Mouse (Mus musculus) midbrain, embryonic 14.5 days (tissue): Measurements from ENCODE around the gene Gm20388. TPM values are rescaled to one million over a fixed set of nuclear protein-coding genes. Genes with fewer than 3 reads are reported as not detected.

ENCODE experiments used
- ATAC-seq: fragments of 200-750 bp; cut with Nextera tagmentation; 2 replicates; pipeline ENCODE4 v1.8.0; 2017; ENCODE audit warnings: moderate number of reproducible peaks, moderate library complexity; ENCODE audit not compliant: low FRiP score, low TSS enrichment
- DNase-seq: peaks from one replicate; pipeline ENCODE4 v3.0.0-alpha.2; 2015
- H3K27ac ChIP-seq: fragments of 300-500 bp; sonication (generic); replicated peaks from 2 replicates; pipeline ENCODE4 v1.5.1; 2014; ENCODE audit warnings: mild to moderate bottlenecking, low read depth, low read length, moderate library complexity
- H3K27me3 ChIP-seq: fragments of 300-500 bp; sonication (generic); 2 replicates; pipeline ENCODE4 v1.6.1; 2014; ENCODE audit warnings: low read length, control low read depth, mixed read lengths; ENCODE audit not compliant: control insufficient read depth, insufficient read depth
- H3K36me3 ChIP-seq: fragments of 300-500 bp; sonication (generic); 2 replicates; pipeline ENCODE4 v1.6.1; 2014; ENCODE audit warnings: low read length, control low read depth; ENCODE audit not compliant: control insufficient read depth, insufficient read depth
- H3K4me1 ChIP-seq: fragments of 300-500 bp; sonication (generic); 2 replicates; pipeline ENCODE4 v1.6.1; 2014; ENCODE audit warnings: mild to moderate bottlenecking, antibody characterized with exemption, low read length, control low read depth; ENCODE audit not compliant: control insufficient read depth, insufficient read depth
- H3K4me2 ChIP-seq: fragments of 300-500 bp; sonication (generic); 2 replicates; pipeline ENCODE4 v1.6.1; 2014; ENCODE audit warnings: mild to moderate bottlenecking, low read length, moderate library complexity
- H3K4me3 ChIP-seq: fragments of 300-500 bp; sonication (generic); replicated peaks from 2 replicates; pipeline ENCODE4 v1.5.1; 2014; ENCODE audit warnings: low read depth, low read length
- H3K9ac ChIP-seq: fragments of 300-500 bp; sonication (generic); replicated peaks from 2 replicates; pipeline ENCODE4 v1.6.1; 2014; ENCODE audit warnings: mild to moderate bottlenecking, low read length, moderate library complexity
- H3K9me3 ChIP-seq: fragments of 300-500 bp; sonication (generic); 2 replicates; pipeline ENCODE4 v1.6.1; 2016; ENCODE audit warnings: low read length, control low read depth, mixed read lengths; ENCODE audit not compliant: control insufficient read depth
- WGBS: fragments of 180-500 bp; shearing (Covaris S2); extraction: QIAGEN DNeasy Blood & Tissue Kit; methylation state at CpG from one replicate; pipeline ENCODE4 v1.1.7; 2014; 5-methylcytosine and 5-hydroxymethylcytosine counted together
- polyA plus RNA-seq: library from polyadenylated mRNA; unstranded; fragments of >200 nt; fragmentation: Nextera tagmentation; extraction: Ambion mirVana; gene quantifications from 2 replicates; pipeline ENCODE4 v1.2.1, GENCODE M21; 2014

The Gm20388 gene
- polyA plus RNA-seq, 1 experiment from 2014 or later: 4.1 TPM

DNA sequence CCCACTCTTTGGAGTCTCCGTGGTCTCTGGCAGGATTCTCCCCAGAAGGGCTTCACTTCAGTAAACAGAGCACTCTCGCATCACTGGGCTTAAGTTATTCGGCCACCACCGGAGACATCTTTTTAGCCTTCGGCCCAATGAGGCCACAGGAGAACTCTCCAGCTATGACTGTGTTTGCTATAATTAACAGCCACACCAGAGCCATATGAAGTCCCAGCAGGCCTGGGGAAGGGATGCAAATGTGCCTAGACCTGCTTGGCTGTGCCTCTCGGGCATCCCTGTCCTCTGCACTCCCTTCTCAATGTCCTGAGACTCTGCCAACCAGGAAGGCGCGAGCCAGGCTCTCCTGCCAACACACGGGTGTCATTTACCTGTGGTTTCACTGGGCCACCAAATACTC lies 1946.7 kb downstream of the Gm20388 start:
- no peaks in the 10 kb centered on the region for H3K36me3 ChIP-seq
- 0 out of 2 replicates have a peak, but pooled peaks cover 3% of the 10 kb centered on the region for H3K4me1 ChIP-seq
- H3K27ac ChIP-seq: no peak overlapping the region
- no peak overlapping the region for H3K4me2 ChIP-seq
- ATAC-seq (no peak), DNase-seq (no peak)
- H3K9me3 ChIP-seq: no peaks in the 10 kb centered on the region
- no peak overlapping the region for H3K4me3 ChIP-seq
- H3K9ac ChIP-seq: no peak overlapping the region
- WGBS: 46% methylated on average over 9 of the region's 9 CpGs
- H3K27me3 ChIP-seq: no peaks in the 10 kb centered on the region

DNA sequence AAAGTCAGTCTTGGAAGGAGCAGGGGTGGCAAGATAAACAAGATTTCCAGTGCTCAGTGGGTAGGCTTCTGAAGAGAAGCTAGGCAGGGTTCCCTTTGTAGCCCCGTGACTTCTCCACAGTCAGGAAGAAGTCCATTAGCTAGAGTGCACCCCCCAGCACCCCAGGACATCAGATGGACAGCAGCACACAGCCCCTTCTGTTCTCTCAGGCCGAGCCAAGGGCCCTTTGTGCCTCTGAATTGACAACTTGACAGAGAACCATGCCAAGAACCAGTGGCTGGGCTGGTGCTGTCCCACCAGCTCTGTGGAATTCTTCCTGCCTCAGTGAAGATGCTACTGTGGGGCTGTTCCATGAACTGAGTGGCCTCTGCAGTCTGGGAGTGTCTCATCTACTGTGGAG lies 1947.1 kb downstream of the Gm20388 start:
- Histone ChIP-seq H3K36me3 (no peaks in the 10 kb centered on the region), H3K27ac (no peak overlapping the region), H3K4me2 (no peak overlapping the region), H3K9me3 (no peaks in the 10 kb centered on the region), H3K9ac (no peak overlapping the region), H3K4me3 (no peak overlapping the region), H3K4me1 (0 out of 2 replicates have a peak, but pooled peaks cover 3% of the 10 kb centered on the region), H3K27me3 (no peaks in the 10 kb centered on the region)
- WGBS: 46% methylated on average over 2 of the region's 2 CpGs
- no peak for DNase-seq
- no peak for ATAC-seq

DNA sequence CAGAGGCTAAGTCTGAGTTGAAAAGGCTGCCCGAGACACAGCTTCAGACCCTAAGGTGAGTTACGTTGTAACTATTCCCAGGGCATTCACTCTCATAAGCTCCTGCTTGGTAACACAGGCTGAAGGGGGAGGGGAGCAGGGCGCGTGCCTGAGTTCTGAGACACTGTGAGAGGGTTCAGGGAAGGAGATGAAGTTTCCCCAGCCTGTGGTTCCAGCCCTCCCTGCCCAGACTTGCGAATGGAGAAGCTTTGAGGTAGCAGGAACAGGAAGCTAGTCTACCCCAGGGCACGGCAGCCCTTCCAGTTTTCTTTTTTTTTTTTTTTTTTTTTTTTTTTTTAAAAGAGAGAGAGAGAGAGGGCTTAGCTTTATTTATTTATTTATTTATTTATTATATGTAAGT lies 1950.6 kb downstream of the Gm20388 start:
- WGBS: 51% methylated on average over 6 of the region's 6 CpGs
- no peak overlapping the region for H3K27ac ChIP-seq
- no peaks in the 10 kb centered on the region for H3K36me3 ChIP-seq
- no peak overlapping the region for H3K9ac ChIP-seq
- H3K9me3 ChIP-seq: no peaks in the 10 kb centered on the region
- DNase-seq: no peak
- H3K27me3 ChIP-seq: no peaks in the 10 kb centered on the region
- no peak overlapping the region for H3K4me3 ChIP-seq
- no peak overlapping the region for H3K4me2 ChIP-seq
- no peak for ATAC-seq
- 0 out of 2 replicates have a peak, but pooled peaks cover 3% of the 10 kb centered on the region for H3K4me1 ChIP-seq

DNA sequence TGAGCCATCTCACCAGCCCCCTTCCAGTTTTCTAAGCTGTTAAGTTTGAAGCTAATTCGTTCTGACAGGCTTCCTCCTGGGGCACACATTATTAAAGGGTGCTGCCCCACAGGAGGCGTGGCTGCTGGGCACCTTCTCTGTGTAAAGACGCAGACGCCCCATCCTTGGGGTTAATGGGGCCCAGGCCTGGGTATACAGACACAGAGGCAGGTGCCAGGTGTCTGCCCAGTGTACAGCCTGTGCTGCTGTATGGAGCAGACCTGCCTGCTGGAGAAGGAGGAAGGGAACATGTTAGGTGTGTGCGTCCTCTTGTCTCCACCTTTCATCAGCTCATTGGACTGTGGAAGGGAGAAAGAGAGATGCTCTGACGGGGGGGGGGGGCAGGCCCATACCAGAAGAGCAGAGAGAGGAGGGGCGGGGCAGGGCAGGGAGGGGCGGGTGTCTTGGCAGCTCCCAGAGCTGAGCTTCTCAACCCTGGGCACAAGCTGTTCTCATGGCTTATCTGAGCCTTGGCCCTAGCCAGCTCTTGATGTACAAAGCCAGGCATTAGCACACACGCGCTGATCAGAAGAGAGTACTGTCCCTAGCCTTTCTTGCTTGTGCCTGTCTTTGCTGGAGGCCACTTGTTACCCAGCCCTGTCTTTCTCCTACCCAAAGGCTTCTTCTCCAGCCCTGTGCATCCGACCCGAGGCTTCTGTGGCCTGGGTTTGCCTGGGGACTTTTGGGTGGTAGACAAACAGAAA lies 1951.3 kb downstream of the Gm20388 start:
- Histone ChIP-seq H3K9me3 (no peaks in the 10 kb centered on the region), H3K36me3 (no peaks in the 10 kb centered on the region), H3K4me2 (no peak overlapping the region), H3K27ac (no peak overlapping the region), H3K4me3 (no peak overlapping the region), H3K4me1 (0 out of 2 replicates have a peak, but pooled peaks cover 3% of the 10 kb centered on the region), H3K9ac (no peak overlapping the region), H3K27me3 (no peaks in the 10 kb centered on the region)
- ATAC-seq (no peak), DNase-seq (no peak)
- 72% methylated on average over 11 of the region's 12 CpGs for WGBS

DNA sequence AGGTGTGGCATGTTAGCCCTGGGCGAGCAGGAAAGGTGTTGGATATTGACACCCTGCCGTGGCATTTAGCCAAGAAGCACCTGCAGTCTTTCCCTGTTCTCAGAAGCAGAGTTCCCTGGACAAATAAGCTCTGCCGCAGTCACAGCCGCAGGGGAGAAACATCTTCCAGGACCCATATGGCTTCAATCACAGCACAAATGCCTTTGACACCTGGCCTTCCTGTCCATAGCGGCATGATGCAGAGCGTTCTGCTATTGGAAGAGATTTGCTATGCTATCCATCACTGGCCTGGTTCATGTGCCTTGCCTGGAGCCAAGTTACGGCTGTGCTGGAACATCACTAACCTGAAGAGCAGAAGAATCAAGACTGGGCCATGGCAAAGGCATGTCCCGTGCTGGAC lies 1954.7 kb downstream of the Gm20388 start:
- Histone ChIP-seq H3K9ac (no peak overlapping the region), H3K4me3 (no peak overlapping the region), H3K4me1 (no peaks in the 10 kb centered on the region), H3K9me3 (no peaks in the 10 kb centered on the region), H3K36me3 (no peaks in the 10 kb centered on the region), H3K27me3 (no peaks in the 10 kb centered on the region), H3K4me2 (no peak overlapping the region), H3K27ac (no peak overlapping the region)
- no peak for DNase-seq
- WGBS: 88% methylated on average over 8 of the region's 8 CpGs
- ATAC-seq: no peak

DNA sequence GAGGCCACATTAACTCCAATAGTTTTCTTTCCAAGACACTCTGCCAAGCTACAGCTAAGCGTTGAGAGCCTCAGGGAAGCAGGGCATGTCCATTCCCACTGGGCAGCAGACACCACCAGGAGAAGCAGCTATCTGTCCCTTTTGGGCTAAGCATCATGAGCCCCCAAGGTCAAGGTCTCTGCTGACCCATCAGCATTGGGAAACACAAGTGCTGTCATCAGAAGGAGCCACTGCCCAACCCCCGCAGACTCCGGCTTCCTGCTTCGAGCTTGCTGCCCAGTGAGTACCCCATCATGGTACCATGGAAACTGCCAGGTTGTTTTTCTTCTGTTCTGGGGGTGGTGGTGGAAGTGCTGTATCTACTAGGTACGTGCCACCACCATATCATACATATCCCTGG lies 1957.6 kb downstream of the Gm20388 start:
- DNase-seq (no peak), ATAC-seq (no peak)
- no peak overlapping the region for H3K9ac ChIP-seq
- WGBS: 91% methylated on average over 5 of the region's 5 CpGs
- H3K36me3 ChIP-seq: no peaks in the 10 kb centered on the region
- no peaks in the 10 kb centered on the region for H3K9me3 ChIP-seq
- H3K27ac ChIP-seq: no peak overlapping the region
- H3K27me3 ChIP-seq: no peaks in the 10 kb centered on the region
- no peak overlapping the region for H3K4me3 ChIP-seq
- H3K4me2 ChIP-seq: no peak overlapping the region
- H3K4me1 ChIP-seq: peaks cover 9% of the 10 kb centered on the region; the same call in 1 of the 2 replicates

DNA sequence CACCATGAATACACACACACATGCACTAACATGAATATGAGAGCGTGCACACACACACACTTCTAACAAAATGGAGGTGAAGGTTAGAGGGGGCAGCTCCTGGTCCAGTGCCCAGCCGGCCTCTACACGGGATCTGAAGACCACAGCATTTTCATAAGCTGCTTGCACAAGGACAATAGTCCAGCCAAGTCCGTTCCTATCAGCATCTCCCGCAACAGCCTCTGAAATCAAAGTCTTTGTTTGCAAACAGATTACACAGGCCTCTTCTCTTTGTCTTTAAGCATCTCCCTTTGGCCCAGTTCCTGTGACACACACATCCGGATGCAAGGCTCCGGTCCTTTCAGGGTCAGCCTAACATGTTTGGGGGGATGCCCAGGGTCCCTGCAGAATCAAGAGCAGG lies 1958.3 kb downstream of the Gm20388 start:
- Histone ChIP-seq H3K4me1 (peaks cover 9% of the 10 kb centered on the region; the same call in 1 of the 2 replicates), H3K9ac (no peak overlapping the region), H3K27ac (no peak overlapping the region), H3K36me3 (no peaks in the 10 kb centered on the region), H3K4me2 (no peak overlapping the region), H3K27me3 (no peaks in the 10 kb centered on the region), H3K4me3 (no peak overlapping the region), H3K9me3 (no peaks in the 10 kb centered on the region)
- DNase-seq (no peak), ATAC-seq (no peak)
- WGBS: 73% methylated on average over 7 of the region's 7 CpGs

DNA sequence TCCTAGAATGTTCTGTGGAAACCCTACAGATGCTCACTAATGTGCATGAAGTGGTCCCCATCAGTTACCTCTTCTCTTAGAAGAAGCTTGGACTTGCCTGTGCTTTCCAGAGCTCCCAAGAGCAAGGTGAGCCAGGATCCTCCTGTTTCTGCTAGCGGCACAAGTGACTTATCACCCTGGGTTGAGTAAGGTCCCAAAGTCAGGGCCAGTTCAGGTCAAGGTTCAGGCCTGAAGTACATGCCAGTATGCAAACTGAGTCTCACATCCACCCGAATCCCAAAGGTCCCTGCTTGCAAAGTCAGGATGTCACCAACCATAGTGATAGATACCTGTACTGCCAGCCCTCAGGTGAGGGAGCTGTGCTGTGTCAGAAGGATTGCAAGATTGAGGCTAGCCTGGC lies 1959.5 kb downstream of the Gm20388 start:
- H3K36me3 ChIP-seq: no peaks in the 10 kb centered on the region
- 94% methylated on average over 2 of the region's 2 CpGs for WGBS

DNA sequence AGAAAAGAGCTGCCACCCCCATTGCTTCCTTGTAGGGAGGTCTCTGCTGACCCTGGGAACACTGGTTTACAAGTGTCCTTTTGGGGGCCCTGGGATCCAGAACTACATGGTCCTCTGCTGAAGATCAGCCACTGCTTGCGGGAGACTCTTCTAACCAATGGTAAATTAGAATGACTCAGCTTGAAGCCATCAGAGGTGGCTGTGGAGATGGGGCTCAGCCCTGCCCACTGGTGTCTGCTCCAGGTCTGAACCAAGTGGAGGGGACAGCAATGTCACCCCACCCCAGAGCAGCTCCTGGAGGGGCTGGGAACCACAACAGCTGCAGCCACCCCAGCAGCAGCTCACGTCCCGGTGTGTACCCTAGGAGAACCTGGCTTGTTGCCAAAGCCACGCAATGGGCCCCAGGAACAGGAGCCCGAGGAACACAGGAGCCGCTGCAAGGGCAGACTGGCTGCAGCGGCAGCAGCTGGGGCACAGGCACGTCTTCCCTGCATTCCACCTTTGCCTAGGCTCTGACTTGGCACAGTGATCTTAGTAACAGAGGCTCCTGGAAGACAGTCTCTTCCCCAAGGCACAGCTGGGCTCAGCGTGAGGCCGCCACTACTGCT lies 1961.3 kb downstream of the Gm20388 start:
- H3K27me3 ChIP-seq: no peaks in the 10 kb centered on the region
- ATAC-seq (no peak), DNase-seq (peak; percentile 40)
- H3K9me3 ChIP-seq: no peaks in the 10 kb centered on the region
- peaks cover 9% of the 10 kb centered on the region; the same call in 1 of the 2 replicates for H3K4me1 ChIP-seq
- WGBS: 37% methylated on average over 10 of the region's 10 CpGs
- no peak overlapping the region for H3K9ac ChIP-seq
- H3K36me3 ChIP-seq: no peaks in the 10 kb centered on the region
- H3K4me2 ChIP-seq: no peak overlapping the region
- no peak overlapping the region for H3K27ac ChIP-seq
- no peak overlapping the region for H3K4me3 ChIP-seq

More for the DNA sequence above, 1959.5 kb downstream of the Gm20388 start:
- no peak for ATAC-seq
- peaks cover 9% of the 10 kb centered on the region; the same call in 1 of the 2 replicates for H3K4me1 ChIP-seq
- DNase-seq: no peak
- H3K9me3 ChIP-seq: no peaks in the 10 kb centered on the region
- no peak overlapping the region for H3K27ac ChIP-seq
- H3K9ac ChIP-seq: no peak overlapping the region
- no peak overlapping the region for H3K4me2 ChIP-seq
- H3K27me3 ChIP-seq: no peaks in the 10 kb centered on the region
- no peak overlapping the region for H3K4me3 ChIP-seq
